Mouse (Mus musculus) embryo, embryonic 10 days (tissue): ENCODE results near the gene Cpb2.
A peak's percentile ranks its signal among the peaks of the same experiment; 100 is the strongest.

Experiments
- DNase-seq: peaks from one replicate; pipeline ENCODE4 v3.0.0-alpha.2; 2015; ENCODE audit warnings: low spot score

Gene Cpb2

DNA sequence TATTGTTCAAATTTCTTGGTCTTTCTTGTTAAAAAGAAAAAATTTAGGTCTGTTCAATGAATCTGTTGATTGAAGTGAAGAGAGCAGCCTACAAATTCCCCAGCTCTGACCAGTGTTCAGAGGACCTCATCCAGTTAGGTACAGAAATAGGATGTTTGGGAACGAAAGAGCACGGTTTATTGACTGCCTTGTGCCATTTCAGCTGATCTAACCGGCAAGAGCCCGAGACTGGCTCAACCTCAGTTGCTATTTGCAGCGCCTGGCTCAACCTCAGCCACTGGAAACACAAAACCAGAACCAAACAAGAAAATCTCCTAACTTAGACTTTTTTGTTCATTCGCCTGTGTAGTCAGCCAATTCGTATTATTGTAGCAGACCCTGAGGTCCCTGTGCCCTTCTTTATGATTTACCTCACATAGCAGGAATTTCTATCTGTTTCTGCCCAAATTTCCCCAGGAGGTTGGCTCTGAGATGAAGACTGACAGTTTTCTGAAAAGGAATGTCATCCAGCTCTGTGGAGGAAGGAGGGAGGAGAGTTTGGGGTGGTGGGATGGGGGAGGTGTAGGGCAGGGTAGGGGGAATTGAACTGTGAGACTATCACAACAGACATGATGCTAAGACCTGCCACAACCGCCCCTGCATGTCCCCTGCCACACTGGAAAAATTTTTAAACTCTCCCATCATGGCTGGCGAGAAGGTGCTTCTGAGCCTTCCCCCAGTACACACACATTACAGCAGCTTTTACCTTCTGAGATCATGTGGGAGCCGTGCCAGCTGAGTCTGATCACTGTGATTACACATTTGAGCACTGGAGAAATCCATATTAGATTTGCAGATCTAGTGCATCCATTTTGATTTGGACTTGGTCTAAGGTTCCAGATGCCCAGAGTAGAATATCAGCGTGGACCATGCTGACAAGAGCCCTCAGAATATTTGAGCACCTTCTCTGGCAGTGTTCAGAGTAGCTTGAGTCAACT is 4.2 kb downstream of the Cpb2 start:
- no peak for DNase-seq

- DNase-seq = no peak
Observed at GRCm38 (mm10) chr14:75250432-75250831, 8.3 kb downstream of the Cpb2 start.

- DNase-seq = peak; percentile 12
Observed at GRCm38 (mm10) chr14:75256521-75256920, 14.4 kb downstream of the Cpb2 start.

GRCm38 (mm10) chr14:75269531-75269930 is 27.4 kb downstream of the Cpb2 start:
- DNase-seq = no peak

DNA sequence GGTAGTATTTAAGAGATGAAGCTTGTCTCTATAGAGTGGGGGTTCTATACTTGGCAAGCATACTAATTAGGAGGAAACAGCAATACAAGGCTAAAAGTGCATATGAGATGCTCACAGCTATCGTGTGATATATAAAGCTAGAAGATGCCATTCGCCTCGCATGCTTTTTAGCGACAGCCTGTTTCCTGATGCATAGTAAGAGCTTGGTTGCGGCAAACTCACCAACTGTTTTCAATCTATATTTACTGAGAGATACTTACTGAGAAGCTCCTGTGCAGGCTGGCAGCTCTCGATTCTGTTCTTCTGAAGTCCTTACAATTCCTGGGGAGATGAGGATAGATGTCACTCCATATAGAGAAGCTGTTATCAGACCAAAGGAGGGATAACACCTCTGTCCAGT is 37.6 kb downstream of the Cpb2 start:
- no peak for DNase-seq

GRCm38 (mm10) chr14:75280406-75280805 is 38.3 kb downstream of the Cpb2 start:
- DNase-seq = no peak

DNA sequence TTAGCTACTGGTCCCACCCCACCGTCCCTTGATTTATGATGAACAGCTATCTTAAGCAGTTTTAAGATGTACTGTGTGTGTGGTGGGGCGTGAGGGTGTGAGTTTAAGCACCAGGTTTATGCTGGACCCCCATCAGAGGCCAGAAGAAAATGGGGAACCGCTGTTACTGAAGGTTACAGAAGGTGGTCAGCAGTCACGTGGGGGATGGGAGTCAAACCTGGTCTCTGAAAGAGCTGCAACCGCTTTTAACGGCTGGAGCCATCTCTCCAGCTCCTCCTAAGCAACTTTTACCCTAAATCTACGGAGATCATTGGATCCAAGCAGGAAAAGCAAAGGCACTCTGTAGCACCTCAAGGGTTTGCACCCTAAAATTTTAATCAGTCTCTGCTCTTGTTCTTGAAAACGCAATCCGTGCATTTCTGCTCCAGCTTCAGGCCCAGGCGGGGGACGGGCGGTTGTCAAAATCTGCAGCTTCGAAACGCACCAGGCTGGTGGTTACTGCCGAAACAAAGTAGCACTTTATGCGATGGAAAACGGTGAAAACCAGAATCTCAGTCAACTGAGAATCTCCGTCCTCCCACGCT is 41.6 kb downstream of the Cpb2 start:
- peak; percentile 53 for DNase-seq

DNA sequence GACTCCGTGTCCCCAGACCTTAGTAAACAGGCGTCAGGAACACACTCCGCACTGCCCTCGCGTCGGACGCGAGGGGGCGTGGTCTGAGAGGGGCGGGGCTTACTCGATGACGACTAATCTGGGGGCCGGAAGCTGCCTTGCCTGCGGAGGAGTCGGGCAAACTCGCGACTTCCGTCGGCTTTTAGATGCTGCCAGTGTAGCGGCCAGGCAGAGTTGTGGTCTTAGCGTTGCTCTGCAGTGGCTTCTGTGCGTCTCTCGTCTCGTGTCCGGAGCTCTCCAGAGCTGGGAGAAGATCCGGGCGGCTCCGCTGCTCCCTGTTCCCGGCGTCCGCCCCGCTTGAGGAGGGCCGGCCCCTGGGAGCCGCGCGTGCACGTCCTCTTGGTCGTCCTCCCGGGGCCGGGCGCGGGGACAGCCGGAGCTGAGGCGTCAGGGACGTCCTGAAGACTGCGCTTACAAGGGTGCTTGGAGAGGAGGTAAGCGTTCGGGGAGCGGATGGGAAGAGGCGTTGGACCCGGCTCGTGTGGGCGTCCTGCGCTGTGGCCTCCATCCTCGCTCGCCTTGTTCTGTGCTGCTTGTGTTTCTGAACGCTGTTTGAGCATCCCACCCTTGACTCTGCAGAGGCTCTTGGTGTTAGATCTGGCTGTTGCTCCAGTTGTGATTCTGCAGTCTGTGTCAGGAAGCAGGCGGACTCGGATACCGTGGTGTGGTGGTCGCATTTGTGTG is 42.3 kb downstream of the Cpb2 start, which contains the start of gene Zc3h13:
Zc3h13 (plus strand) TSS at position 181 of the 723 bp plus-strand sequence.
- peak; percentile 93 for DNase-seq

DNA sequence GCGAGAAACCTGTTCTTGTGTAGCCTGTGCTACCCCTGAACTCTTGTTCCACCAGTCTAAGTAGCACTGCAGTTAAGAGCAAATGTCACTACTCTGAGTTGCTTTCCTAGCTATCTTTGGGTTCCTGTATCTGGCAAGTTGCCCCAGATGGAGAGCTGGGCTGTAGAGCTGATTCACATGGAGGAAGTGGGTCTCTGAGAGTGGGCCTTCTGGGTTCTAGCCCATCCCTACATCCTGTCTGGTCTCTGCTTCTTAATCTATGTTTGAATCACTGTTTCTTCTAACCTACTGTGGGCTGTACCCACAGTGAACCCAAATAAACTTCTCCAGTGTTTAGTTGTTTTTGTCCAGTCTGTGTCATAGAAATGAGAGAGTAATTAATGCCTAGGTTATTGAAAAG is 59.0 kb downstream of the Cpb2 start:
- DNase-seq = no peak

DNA sequence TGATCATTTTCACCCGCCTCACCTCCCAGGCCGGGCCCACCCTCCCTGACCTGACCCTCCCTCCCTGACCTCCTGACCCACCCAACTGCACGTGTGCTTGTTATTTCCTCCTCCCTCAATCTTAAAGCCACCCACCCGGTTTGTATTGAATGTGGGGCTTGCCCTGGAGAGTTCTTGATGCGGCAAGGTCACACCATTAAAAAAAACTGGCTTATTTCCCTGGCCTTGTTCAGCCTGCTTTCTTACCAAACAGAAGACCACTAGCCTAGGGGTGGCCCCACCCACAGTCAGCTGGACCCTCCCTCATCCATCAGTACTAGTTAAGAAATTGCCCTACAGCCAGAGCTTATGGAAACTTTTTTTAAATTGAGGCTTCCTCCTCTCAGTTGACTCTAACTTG is 61.7 kb downstream of the Cpb2 start:
- peak; percentile 4 for DNase-seq

DNA sequence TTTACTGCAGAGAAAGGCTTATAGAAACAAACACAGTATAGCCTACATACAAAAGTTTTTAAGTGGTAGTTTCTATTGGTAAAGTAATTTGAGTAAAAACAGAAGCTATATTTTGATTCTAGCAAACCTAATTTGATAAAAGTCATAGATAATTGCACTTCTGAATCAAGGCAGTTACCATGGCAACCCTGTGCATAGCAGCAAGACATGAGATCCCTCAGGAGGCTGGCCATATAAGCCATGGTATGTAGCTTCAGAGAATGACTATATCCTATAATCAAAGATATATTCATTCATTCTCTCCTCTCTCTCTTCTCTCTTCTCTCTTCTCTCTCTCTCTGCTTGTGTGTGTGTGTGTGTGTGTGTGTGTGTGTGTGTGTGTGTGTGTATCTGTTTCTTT is 65.8 kb downstream of the Cpb2 start:
- DNase-seq = peak; percentile 27

DNA sequence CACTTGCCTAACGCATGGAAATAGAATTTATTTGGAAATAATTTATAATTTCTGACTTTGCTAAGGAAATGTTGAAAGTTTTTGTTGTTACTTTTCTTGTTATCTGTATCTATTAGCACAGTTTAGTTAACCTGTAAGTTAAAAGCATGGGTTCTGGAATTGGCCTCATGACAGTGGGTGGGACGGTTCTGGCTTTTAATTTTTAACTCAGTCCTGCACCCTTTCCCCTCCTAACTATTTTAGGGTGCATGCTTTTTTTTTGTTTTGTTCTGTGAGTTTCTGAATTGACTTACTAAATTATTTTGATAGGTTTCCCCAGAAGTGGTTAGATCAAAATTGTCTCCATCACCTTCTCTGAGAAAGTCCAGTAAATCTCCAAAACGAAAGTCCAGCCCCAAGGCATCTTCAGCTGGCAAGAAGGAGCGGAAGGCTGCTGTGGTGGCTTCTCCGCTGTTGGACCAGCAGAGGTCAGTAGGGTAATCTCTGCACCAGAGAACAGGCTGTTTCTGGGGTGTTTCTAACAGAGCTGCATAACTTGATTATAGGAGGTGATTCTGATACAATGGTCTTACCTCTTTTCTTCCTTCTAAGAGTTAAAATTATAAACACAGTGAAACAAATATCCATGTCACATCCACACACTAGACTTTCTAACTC is 67.4 kb downstream of the Cpb2 start:
- peak; percentile 51 for DNase-seq

DNA sequence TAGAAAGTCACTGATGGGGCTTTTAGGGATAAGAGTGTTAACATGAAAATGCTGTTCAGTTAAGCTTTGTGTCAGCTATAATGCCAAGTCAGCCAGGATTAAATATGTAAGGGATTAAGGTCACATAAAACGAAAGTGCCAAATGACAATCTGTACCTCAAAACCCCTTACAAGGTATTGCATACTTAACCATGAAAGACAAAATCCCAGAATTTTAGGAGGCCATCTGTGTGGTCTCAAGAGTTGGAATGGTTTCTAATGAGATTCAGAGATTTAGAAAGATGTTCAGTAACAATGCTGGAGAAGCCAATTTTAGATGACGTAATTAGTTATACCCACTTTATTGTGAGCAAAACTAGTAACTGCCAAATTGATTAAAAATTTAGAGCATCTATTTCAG is 72.4 kb downstream of the Cpb2 start:
- no peak for DNase-seq

GRCm38 (mm10) chr14:75318736-75319135 is 76.6 kb downstream of the Cpb2 start:
- no peak for DNase-seq

DNA sequence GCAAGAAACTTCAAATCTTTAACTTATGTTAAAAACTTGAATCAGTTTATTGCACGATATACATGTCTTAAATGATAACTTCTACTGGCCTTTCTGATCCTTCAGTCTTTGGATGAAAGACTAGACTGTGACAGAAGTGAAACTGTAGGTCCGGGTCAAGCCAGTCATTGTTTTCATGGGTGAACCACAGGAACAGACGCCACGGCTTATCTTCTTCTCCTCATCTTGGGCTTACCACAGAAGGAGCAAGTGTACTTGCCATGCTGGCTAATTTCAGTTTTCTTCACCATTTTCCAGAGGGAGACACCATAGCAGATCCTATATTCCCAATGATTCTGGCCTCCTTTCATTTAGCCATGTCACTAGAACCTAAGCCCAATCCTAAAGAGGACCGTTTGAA is 78.2 kb downstream of the Cpb2 start:
- DNase-seq = no peak

DNA sequence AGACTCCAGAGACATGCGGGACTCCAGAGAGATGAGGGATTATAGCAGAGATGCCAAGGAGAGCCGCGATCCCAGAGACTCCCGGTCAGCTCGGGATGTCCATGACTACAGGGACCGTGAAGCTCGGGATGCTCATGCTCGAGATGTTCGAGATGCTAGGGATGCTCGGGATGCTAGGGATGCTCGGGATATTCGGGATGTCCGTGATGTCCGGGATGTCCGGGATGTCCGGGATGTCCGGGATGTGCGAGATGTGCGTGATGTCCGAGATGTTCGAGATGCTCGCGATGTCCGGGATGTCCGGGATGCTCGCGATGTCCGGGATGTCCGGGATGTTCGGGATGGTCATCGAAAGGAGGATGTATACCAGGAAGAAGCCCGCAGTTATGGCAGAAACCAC is 81.3 kb downstream of the Cpb2 start:
- no peak for DNase-seq

GRCm38 (mm10) chr14:75328062-75328461 is 86.0 kb downstream of the Cpb2 start:
- no peak for DNase-seq

- DNase-seq = peak; percentile 17
Observed at GRCm38 (mm10) chr14:75330621-75331020, 88.5 kb downstream of the Cpb2 start.
